Mouse (Mus musculus): Measurements from ENCODE around the gene Acsf3. TPM values are rescaled to one million over a fixed set of nuclear protein-coding genes. Genes with fewer than 3 reads are reported as not detected.
A peak's percentile ranks its signal among the peaks of the same experiment; 100 is the strongest.

The Acsf3 gene
- polyA plus RNA-seq, 1 experiment from 2014 or later, result 10.3 TPM

DNA sequence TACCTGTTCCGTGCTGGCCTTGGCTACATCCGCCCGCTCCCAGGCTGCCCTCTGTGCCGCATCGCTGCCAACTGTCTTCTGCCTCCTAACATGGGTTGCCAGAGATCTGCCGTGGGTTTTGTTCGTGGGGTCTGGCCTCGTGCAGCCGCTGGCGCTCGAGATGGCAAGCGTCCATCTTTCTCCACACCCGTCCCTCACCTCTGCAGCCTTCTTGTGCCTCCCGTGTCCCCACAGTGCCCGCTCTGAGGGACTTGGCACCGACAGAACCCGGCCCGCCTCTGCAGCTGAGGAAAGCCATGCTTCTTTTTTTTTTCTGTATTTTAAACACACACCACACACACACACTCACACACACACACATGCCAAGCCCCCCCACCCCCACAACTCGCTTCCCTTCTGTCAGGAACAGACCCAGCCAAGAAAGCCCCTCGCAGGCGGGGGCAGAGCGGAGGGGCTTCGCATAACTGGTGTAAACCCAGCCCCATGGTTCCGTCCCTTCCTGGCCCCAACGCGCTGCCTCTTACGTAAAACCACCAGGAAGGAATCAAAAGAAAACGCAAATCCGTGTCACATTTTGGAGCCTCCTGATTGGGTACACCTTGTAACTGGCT is 23.1 kb upstream of the Acsf3 start:
- H3K9ac ChIP-seq (ENCODE audit: low read depth, low read length), result no peak overlapping the region
- WGBS (ENCODE audit: insufficient replicate concordance), result 75% methylated on average over 29 of the region's 29 CpGs
- H3K9me3 ChIP-seq (replicated peaks; ENCODE audit: control insufficient read depth, low read length), result no peaks in the 10 kb centered on the region
- no peak overlapping the region for H3K4me2 ChIP-seq (ENCODE audit: low read depth, low read length)
- no peak for ATAC-seq (ENCODE audit: low read depth)
- H3K27me3 ChIP-seq (ENCODE audit: control insufficient read depth, insufficient read depth, low read depth, low read length), result peaks cover 38% of the 10 kb centered on the region
- no peaks in the 10 kb centered on the region for H3K4me1 ChIP-seq (ENCODE audit: control insufficient read depth, low read depth, low read length)
- no peak overlapping the region for H3K27ac ChIP-seq (ENCODE audit: low read length)
- no peak overlapping the region for H3K4me3 ChIP-seq (ENCODE audit: low read depth, low read length)
- no peaks in the 10 kb centered on the region for H3K36me3 ChIP-seq (ENCODE audit: control insufficient read depth, insufficient read depth)

DNA sequence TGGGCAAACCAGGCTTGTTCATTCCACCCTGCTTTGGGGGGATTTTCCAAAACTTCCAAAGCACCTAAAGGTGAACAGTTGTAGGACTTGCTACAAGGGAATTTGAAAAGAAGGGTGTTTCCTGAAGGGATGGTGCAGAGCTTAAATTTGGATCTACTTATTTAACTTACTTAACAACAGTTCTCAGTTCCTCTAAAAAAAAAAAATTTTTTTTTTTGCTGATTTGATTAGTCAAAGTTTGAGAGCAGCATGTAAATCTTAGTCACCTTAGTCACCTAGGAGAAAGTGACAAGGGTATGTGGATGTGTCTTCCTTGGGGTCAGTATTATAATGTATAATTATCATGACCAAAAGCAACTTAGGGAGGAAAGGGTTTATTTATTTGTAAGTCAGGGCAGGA is 16.7 kb upstream of the Acsf3 start:
- peaks cover 7% of the 10 kb centered on the region for H3K4me1 ChIP-seq (ENCODE audit: control insufficient read depth, low read depth, low read length)
- no peak overlapping the region for H3K9ac ChIP-seq (ENCODE audit: low read depth, low read length)
- H3K9me3 ChIP-seq (replicated peaks; ENCODE audit: control insufficient read depth, low read length), result no peaks in the 10 kb centered on the region
- H3K36me3 ChIP-seq (ENCODE audit: control insufficient read depth, insufficient read depth), result no peaks in the 10 kb centered on the region
- ATAC-seq (ENCODE audit: low read depth), result no peak
- no peak overlapping the region for H3K4me3 ChIP-seq (ENCODE audit: low read depth, low read length)
- peaks cover 21% of the 10 kb centered on the region for H3K27me3 ChIP-seq (ENCODE audit: control insufficient read depth, insufficient read depth, low read depth, low read length)
- H3K4me2 ChIP-seq (ENCODE audit: low read depth, low read length), result no peak overlapping the region
- H3K27ac ChIP-seq (ENCODE audit: low read length), result no peak overlapping the region

DNA sequence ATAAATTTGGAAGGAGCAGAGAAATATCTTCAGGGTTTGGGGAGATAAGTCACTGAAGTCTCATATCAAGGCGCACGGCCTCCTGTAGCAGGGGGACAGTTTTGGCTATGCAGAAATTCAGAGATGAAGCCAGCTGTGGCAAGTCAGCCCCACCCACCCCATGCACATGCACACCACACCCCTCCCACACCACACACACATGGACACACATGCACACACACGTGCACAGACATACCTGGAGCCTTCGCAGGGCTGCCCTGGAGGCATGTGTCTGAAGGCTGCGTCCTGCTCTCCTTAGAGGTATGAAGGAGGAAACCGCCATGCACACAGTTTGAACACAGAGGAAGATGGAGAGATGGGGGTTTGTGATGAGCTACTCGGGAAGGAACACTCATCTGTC is 15.2 kb upstream of the Acsf3 start:
- 35% methylated on average over 7 of the region's 7 CpGs for WGBS (ENCODE audit: insufficient replicate concordance)
- no peak for ATAC-seq (ENCODE audit: low read depth)

DNA sequence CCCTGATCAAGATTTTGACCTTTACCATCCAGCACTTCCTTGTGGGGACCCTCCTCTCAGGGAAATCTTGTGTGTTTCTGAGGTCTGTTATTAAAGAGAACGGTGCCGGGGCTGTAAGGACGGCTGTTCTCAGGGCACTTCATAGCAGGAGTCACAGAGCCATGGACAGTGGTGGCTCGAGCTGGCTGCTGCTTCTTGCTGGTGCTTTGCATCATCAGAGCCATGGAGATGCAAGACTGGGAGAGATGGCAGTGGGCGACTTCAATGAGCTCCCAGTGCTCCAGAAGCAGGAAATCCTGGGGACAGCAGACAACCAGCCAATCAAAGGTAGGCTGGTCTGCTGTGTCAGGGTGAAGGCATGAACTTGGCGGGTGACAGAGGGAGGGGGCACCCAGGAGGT is 14.2 kb upstream of the Acsf3 start:
- no peak for ATAC-seq (ENCODE audit: low read depth)
- H3K4me3 ChIP-seq (ENCODE audit: low read depth, low read length), result no peak overlapping the region
- no peak overlapping the region for H3K4me2 ChIP-seq (ENCODE audit: low read depth, low read length)
- H3K27ac ChIP-seq (ENCODE audit: low read length), result no peak overlapping the region
- H3K36me3 ChIP-seq (ENCODE audit: control insufficient read depth, insufficient read depth), result no peaks in the 10 kb centered on the region
- H3K9ac ChIP-seq (ENCODE audit: low read depth, low read length), result no peak overlapping the region
- no peaks in the 10 kb centered on the region for H3K9me3 ChIP-seq (replicated peaks; ENCODE audit: control insufficient read depth, low read length)
- peaks cover 12% of the 10 kb centered on the region for H3K27me3 ChIP-seq (ENCODE audit: control insufficient read depth, insufficient read depth, low read depth, low read length)
- H3K4me1 ChIP-seq (ENCODE audit: control insufficient read depth, low read depth, low read length), result peaks cover 8% of the 10 kb centered on the region
- 61% methylated on average over 6 of the region's 6 CpGs for WGBS (ENCODE audit: insufficient replicate concordance)

More for the DNA sequence above, 15.2 kb upstream of the Acsf3 start:
- Histone ChIP-seq H3K36me3 (ENCODE audit: control insufficient read depth, insufficient read depth) (no peaks in the 10 kb centered on the region), H3K4me2 (ENCODE audit: low read depth, low read length) (no peak overlapping the region), H3K4me1 (ENCODE audit: control insufficient read depth, low read depth, low read length) (peaks cover 8% of the 10 kb centered on the region), H3K27me3 (ENCODE audit: control insufficient read depth, insufficient read depth, low read depth, low read length) (peaks cover 12% of the 10 kb centered on the region), H3K4me3 (ENCODE audit: low read depth, low read length) (no peak overlapping the region), H3K9me3 (replicated peaks; ENCODE audit: control insufficient read depth, low read length) (no peaks in the 10 kb centered on the region), H3K9ac (ENCODE audit: low read depth, low read length) (no peak overlapping the region), H3K27ac (ENCODE audit: low read length) (no peak overlapping the region)

DNA sequence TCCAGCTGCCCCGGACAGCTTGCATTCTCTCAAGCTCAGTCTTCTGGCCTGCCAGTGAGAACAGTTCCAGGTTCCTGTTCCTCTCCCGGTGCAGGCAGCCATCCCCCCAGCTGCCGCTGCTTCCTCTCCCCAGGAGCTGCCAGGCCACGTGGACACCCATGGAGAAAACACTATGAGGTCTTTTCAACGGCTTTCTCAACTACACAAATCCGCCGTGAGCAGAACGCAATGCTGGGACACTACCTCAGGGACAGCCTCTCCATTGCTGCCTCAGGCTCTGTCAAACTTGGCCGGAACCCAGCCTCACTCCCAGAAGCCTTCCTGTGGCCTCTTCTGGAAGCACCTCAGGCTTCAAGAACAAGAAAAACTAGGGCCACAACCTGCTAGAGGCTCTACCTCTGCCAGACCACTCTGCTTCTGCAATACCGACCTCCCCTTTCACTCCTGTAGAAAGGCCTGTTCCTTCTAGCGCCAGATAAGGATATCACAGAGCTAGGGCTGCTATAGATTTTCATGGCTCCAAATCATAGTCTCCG is 12.5 kb upstream of the Acsf3 start:
- H3K27me3 ChIP-seq (ENCODE audit: control insufficient read depth, insufficient read depth, low read depth, low read length), result peaks cover 12% of the 10 kb centered on the region

DNA sequence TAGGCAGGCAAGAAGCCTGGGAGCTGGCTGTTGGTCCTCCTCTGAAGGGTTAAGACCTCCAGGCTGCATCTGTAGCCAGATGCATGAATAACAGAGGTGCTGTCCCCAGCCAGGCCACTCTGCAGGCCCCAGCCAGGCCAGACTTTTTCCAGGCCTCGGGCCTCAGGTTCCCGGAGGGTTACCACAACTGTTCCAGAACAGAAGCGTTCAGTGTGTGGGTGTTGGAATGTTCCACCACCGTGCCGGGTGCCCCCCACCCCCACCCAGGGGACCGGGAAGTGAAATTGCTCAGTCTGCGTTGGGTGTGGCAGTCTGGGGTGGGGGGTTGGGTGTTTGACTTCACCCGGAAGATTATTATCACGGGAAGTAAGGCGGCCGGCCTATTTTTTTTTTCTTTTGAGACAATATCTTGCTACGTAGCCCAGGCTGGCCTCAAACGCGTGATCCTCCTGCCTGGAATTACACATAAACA is 12.0 kb upstream of the Acsf3 start:
- Histone ChIP-seq H3K4me3 (ENCODE audit: low read depth, low read length) (no peak overlapping the region), H3K36me3 (ENCODE audit: control insufficient read depth, insufficient read depth) (no peaks in the 10 kb centered on the region), H3K9ac (ENCODE audit: low read depth, low read length) (no peak overlapping the region), H3K4me1 (ENCODE audit: control insufficient read depth, low read depth, low read length) (peaks cover 8% of the 10 kb centered on the region), H3K9me3 (replicated peaks; ENCODE audit: control insufficient read depth, low read length) (no peaks in the 10 kb centered on the region), H3K27me3 (ENCODE audit: control insufficient read depth, insufficient read depth, low read depth, low read length) (peaks cover 12% of the 10 kb centered on the region), H3K27ac (ENCODE audit: low read length) (no peak overlapping the region), H3K4me2 (ENCODE audit: low read depth, low read length) (no peak overlapping the region)
- 31% methylated on average over 14 of the region's 14 CpGs for WGBS (ENCODE audit: insufficient replicate concordance)
- no peak for ATAC-seq (ENCODE audit: low read depth)

More for the DNA sequence above, 12.5 kb upstream of the Acsf3 start:
- no peak overlapping the region for H3K27ac ChIP-seq (ENCODE audit: low read length)
- no peak overlapping the region for H3K4me2 ChIP-seq (ENCODE audit: low read depth, low read length)
- H3K9me3 ChIP-seq (replicated peaks; ENCODE audit: control insufficient read depth, low read length), result no peaks in the 10 kb centered on the region
- H3K9ac ChIP-seq (ENCODE audit: low read depth, low read length), result no peak overlapping the region
- WGBS (ENCODE audit: insufficient replicate concordance), result 34% methylated on average over 12 of the region's 12 CpGs
- H3K36me3 ChIP-seq (ENCODE audit: control insufficient read depth, insufficient read depth), result no peaks in the 10 kb centered on the region
- H3K4me3 ChIP-seq (ENCODE audit: low read depth, low read length), result no peak overlapping the region
- ATAC-seq (ENCODE audit: low read depth), result no peak
- H3K4me1 ChIP-seq (ENCODE audit: control insufficient read depth, low read depth, low read length), result peaks cover 8% of the 10 kb centered on the region

DNA sequence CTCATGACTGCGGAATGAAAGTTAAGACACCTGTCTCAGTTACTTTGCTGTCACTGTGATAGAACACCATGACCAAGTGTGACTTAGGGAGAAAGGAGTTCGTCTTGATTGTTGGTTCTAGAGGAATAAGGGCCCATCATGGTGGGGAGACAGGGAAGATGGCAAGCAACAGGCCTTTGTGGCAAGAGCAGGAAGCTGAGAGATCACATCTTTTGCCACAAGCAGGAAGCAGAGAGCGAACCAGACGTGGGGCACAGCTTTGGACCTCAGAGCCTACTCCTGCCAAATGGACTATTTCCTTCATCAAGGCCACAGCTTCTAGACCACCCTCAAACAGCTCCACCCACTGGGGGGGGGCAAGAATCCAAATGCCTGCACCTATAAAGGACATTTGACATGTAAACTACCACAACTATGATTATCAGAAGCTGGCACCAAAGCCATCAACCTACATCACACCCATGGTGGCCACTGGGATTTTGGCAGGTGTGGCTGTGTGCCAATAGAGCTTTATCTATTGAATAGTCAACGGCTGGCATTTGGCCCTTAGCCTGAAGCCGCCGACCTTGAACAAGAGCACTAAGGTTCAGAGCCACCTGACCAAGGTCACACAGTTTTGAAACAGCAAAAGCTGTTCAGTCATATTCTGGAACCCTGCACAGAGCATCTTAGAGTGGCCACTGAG is 10.4 kb upstream of the Acsf3 start:
- Histone ChIP-seq H3K4me1 (ENCODE audit: control insufficient read depth, low read depth, low read length) (peaks cover 8% of the 10 kb centered on the region), H3K4me2 (ENCODE audit: low read depth, low read length) (no peak overlapping the region), H3K36me3 (ENCODE audit: control insufficient read depth, insufficient read depth) (no peaks in the 10 kb centered on the region), H3K27me3 (ENCODE audit: control insufficient read depth, insufficient read depth, low read depth, low read length) (peaks cover 18% of the 10 kb centered on the region), H3K4me3 (ENCODE audit: low read depth, low read length) (no peak overlapping the region), H3K9ac (ENCODE audit: low read depth, low read length) (no peak overlapping the region), H3K27ac (ENCODE audit: low read length) (no peak overlapping the region), H3K9me3 (replicated peaks; ENCODE audit: control insufficient read depth, low read length) (no peaks in the 10 kb centered on the region)
- 49% methylated on average over 7 of the region's 7 CpGs for WGBS (ENCODE audit: insufficient replicate concordance)
- no peak for ATAC-seq (ENCODE audit: low read depth)

DNA sequence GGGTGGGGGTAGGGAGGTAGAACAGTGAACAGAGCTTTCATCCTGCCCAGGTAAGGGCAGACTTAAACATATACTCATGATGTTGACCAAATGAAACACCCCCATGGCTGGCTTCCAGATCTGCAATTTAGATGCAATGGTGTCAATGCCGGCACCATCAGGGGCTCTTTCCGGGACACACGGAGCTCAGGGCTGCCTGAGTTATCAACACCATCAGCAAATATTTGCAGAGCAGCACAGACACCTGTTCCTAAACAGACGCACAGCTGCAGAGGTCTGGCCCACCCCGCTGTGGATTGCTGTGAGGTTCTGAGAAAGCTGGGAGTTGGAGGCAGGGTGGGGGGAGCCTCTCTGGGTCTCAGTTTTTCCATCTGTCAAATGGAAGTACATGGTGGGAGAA is 9.1 kb upstream of the Acsf3 start:
- H3K4me3 ChIP-seq (ENCODE audit: low read depth, low read length), result no peak overlapping the region
- no peaks in the 10 kb centered on the region for H3K9me3 ChIP-seq (replicated peaks; ENCODE audit: control insufficient read depth, low read length)
- H3K27ac ChIP-seq (ENCODE audit: low read length), result no peak overlapping the region
- ATAC-seq (ENCODE audit: low read depth), result peak; percentile 74
- H3K27me3 ChIP-seq (ENCODE audit: control insufficient read depth, insufficient read depth, low read depth, low read length), result peaks cover 21% of the 10 kb centered on the region
- no peak overlapping the region for H3K9ac ChIP-seq (ENCODE audit: low read depth, low read length)
- WGBS (ENCODE audit: insufficient replicate concordance), result 55% methylated on average over 5 of the region's 5 CpGs
- no peaks in the 10 kb centered on the region for H3K36me3 ChIP-seq (ENCODE audit: control insufficient read depth, insufficient read depth)
- H3K4me2 ChIP-seq (ENCODE audit: low read depth, low read length), result no peak overlapping the region
- H3K4me1 ChIP-seq (ENCODE audit: control insufficient read depth, low read depth, low read length), result peaks cover 8% of the 10 kb centered on the region

DNA sequence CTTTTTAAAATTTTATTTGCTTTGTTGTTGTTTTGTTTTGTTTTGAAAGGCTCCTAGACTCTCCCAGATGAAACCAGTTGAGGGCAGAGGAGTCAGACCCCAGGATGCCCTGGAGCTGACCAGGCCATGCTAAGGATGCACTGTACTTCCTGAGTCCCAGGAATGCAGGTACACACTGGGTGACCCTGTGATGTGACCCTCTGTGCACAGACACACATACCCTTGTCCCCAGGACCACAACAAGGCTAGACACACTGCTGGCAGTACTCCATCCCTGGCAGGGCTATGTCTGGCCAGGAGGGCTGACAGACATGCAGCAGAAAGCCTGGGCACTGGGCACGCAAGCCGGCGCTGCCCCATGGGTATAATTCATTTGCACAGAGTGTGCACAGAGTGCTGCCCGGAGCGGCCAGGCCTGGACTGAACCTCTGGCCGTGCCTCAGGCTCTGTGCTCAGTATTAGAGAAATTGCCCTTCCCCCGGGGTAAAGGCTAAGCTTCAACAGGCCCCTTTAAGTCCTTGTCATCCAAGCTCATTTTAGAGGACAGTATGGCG is 8.6 kb upstream of the Acsf3 start:
- H3K4me2 ChIP-seq (ENCODE audit: low read depth, low read length), result no peak overlapping the region
- H3K27me3 ChIP-seq (ENCODE audit: control insufficient read depth, insufficient read depth, low read depth, low read length), result peaks cover 17% of the 10 kb centered on the region
- 66% methylated on average over 8 of the region's 8 CpGs for WGBS (ENCODE audit: insufficient replicate concordance)
- no peaks in the 10 kb centered on the region for H3K9me3 ChIP-seq (replicated peaks; ENCODE audit: control insufficient read depth, low read length)
- peak; percentile 63 for ATAC-seq (ENCODE audit: low read depth)
- no peak overlapping the region for H3K9ac ChIP-seq (ENCODE audit: low read depth, low read length)
- H3K27ac ChIP-seq (ENCODE audit: low read length), result no peak overlapping the region
- no peak overlapping the region for H3K4me3 ChIP-seq (ENCODE audit: low read depth, low read length)
- H3K36me3 ChIP-seq (ENCODE audit: control insufficient read depth, insufficient read depth), result no peaks in the 10 kb centered on the region
- H3K4me1 ChIP-seq (ENCODE audit: control insufficient read depth, low read depth, low read length), result peaks cover 8% of the 10 kb centered on the region
